Mouse (Mus musculus) lung, adult 10 weeks (tissue): ENCODE results near the gene Arl10. TPM values are rescaled to one million over a fixed set of nuclear protein-coding genes. Genes with fewer than 3 reads are reported as not detected.

ENCODE experiments used
- polyA plus RNA-seq: library from polyadenylated mRNA; stranded (reverse); fragments of 350-450 nt; fragmentation: Illumina TruSeq; extraction: RNeasy Lipid Tissue Mini Kit (QIAGEN cat#74804); gene quantifications from one replicate; pipeline ENCODE4 v1.2.3, GENCODE M21; 2014; ENCODE audit warnings: low read depth, low replicate concordance; ENCODE audit not compliant: insufficient read depth

Gene Arl10
- 6.6 TPM for polyA plus RNA-seq

GRCm38 (mm10) chr13:54574854-54575481 lies at the start of gene Arl10:
TSS of gene Arl10 (plus strand) at chr13:54575015.

GRCm38 (mm10) chr13:54565201-54565581 lies 9.6 kb upstream of the Arl10 start, which contains the start of gene 4833439L19Rik:
TSS of gene 4833439L19Rik (minus strand) at chr13:54565435.

GRCm38 (mm10) chr13:54589996-54590951 lies 15.5 kb downstream of the Arl10 start, which contains the start of the genes Nop16 and Higd2a:
TSS of gene Nop16 (minus strand) at chr13:54590090.
TSS of gene Higd2a (plus strand) at chr13:54590207.

GRCm38 (mm10) chr13:54610972-54611754 lies 36.3 kb downstream of the Arl10 start, which contains the start of gene Cltb:
TSS of gene Cltb (minus strand) at chr13:54611344.

GRCm38 (mm10) chr13:54621155-54621932 lies 46.5 kb downstream of the Arl10 start, which contains the start of gene Faf2:
TSS of gene Faf2 (plus strand) at chr13:54621784.

Other genes with a start within 250 kb of the Arl10 start
- gene Cplx2, start 203.7 kb upstream of the Arl10 start, polyA plus RNA-seq: 3.7 TPM
- 17.2 TPM for gene Thoc3, start 106.2 kb upstream of the Arl10 start, polyA plus RNA-seq
- 1.8 TPM for gene Simc1, start 71.2 kb upstream of the Arl10 start, polyA plus RNA-seq
- gene 4833439L19Rik, start 9.6 kb upstream of the Arl10 start, polyA plus RNA-seq: 58.1 TPM
- 19.5 TPM for gene Nop16, start 15.1 kb downstream of the Arl10 start, polyA plus RNA-seq
- gene Higd2a, start 15.2 kb downstream of the Arl10 start, polyA plus RNA-seq: 143 TPM
- 110 TPM for gene Cltb, start 36.3 kb downstream of the Arl10 start, polyA plus RNA-seq
- gene Faf2, start 46.8 kb downstream of the Arl10 start, polyA plus RNA-seq: 15.4 TPM
- 30.2 TPM for gene Rnf44, start 118.9 kb downstream of the Arl10 start, polyA plus RNA-seq
- not detected for gene Cdhr2, start 126.4 kb downstream of the Arl10 start, polyA plus RNA-seq
- gene Gprin1, start 174.9 kb downstream of the Arl10 start, polyA plus RNA-seq: 0.06 TPM
- gene Sncb, start 191.6 kb downstream of the Arl10 start, polyA plus RNA-seq: not detected
- not detected for gene Eif4e1b, start 209.0 kb downstream of the Arl10 start, polyA plus RNA-seq
- gene Tspan17, start 214.4 kb downstream of the Arl10 start, polyA plus RNA-seq: 33.8 TPM